Mouse (Mus musculus) heart, embryonic 10.5 days (tissue): Measurements from ENCODE around the gene Msl3l2. TPM values are rescaled to one million over a fixed set of nuclear protein-coding genes. Genes with fewer than 3 reads are reported as not detected.

Source experiments
- DNase-seq: peaks from one replicate; pipeline ENCODE4 v3.0.0-alpha.2; 2017; ENCODE audit warnings: low spot score
- H3K27ac ChIP-seq: fragments of 300-500 bp; sonication (generic); 2 replicates; pipeline ENCODE4 v1.5.1; 2016; ENCODE audit warnings: mild to moderate bottlenecking
- H3K27me3 ChIP-seq: fragments of 300-500 bp; sonication (generic); 2 replicates; pipeline ENCODE4 v1.6.1; 2016; ENCODE audit warnings: mild to moderate bottlenecking; ENCODE audit not compliant: poor library complexity, insufficient read depth, severe bottlenecking
- H3K36me3 ChIP-seq: fragments of 300-500 bp; sonication (generic); 2 replicates; pipeline ENCODE4 v1.6.1; 2016; ENCODE audit warnings: mild to moderate bottlenecking, moderate library complexity
- H3K4me1 ChIP-seq: fragments of 300-500 bp; sonication (generic); 2 replicates; pipeline ENCODE4 v1.6.1; 2016; ENCODE audit warnings: mild to moderate bottlenecking
- H3K4me3 ChIP-seq: fragments of 300-500 bp; sonication (generic); 2 replicates; pipeline ENCODE4 v1.5.1; 2016; ENCODE audit warnings: mild to moderate bottlenecking, moderate library complexity
- H3K9me3 ChIP-seq: fragments of 300-500 bp; sonication (generic); 2 replicates; pipeline ENCODE4 v1.6.1; 2016; ENCODE audit warnings: mild to moderate bottlenecking, moderate library complexity
- WGBS: fragments of 180-500 bp; shearing (Covaris S2); methylation state at CpG from one replicate; pipeline ENCODE4 v1.1.7; 2016; 5-methylcytosine and 5-hydroxymethylcytosine counted together
- polyA plus RNA-seq: library from polyadenylated mRNA; unstranded; fragments of >200 nt; fragmentation: Nextera tagmentation; extraction: Ambion mirVana; gene quantifications from 2 replicates; pipeline ENCODE4 v1.2.1, GENCODE M21; 2016

The Msl3l2 gene
- polyA plus RNA-seq, 1 experiment from 2014 or later, result 9.1 TPM

- Histone ChIP-seq H3K27me3 (no peaks in the 10 kb centered on the region), H3K27ac (no peak overlapping the region), H3K9me3 (no peaks in the 10 kb centered on the region), H3K4me3 (no peak overlapping the region), H3K4me1 (no peaks in the 10 kb centered on the region), H3K36me3 (no peaks in the 10 kb centered on the region)
- DNase-seq, result no peak
- WGBS, result 89% methylated on average over 1 of the region's 1 CpGs
These were observed 20.3 kb downstream of the Msl3l2 start for GRCm38 (mm10) chr10:56126972-56127371.

- Histone ChIP-seq H3K4me3 (no peak overlapping the region), H3K4me1 (no peaks in the 10 kb centered on the region), H3K27me3 (no peaks in the 10 kb centered on the region), H3K9me3 (no peaks in the 10 kb centered on the region), H3K36me3 (no peaks in the 10 kb centered on the region), H3K27ac (no peak overlapping the region)
- 82% methylated on average over 2 of the region's 2 CpGs for WGBS
- DNase-seq, result no peak
These were observed 22.9 kb downstream of the Msl3l2 start for GRCm38 (mm10) chr10:56129642-56130041.

- WGBS, result 90% methylated on average over 5 of the region's 5 CpGs
- Histone ChIP-seq H3K27ac (no peak overlapping the region), H3K4me1 (no peaks in the 10 kb centered on the region), H3K27me3 (no peaks in the 10 kb centered on the region), H3K4me3 (no peak overlapping the region), H3K36me3 (no peaks in the 10 kb centered on the region), H3K9me3 (no peaks in the 10 kb centered on the region)
- no peak for DNase-seq
These were observed 30.5 kb downstream of the Msl3l2 start for GRCm38 (mm10) chr10:56137191-56137590.

- 91% methylated on average over 3 of the region's 3 CpGs for WGBS
- no peak overlapping the region for H3K27ac ChIP-seq
- no peak overlapping the region for H3K4me3 ChIP-seq
- H3K36me3 ChIP-seq, result peaks cover 2% of the 10 kb centered on the region; the same call in 1 of the 2 replicates
- H3K9me3 ChIP-seq, result no peaks in the 10 kb centered on the region
- H3K27me3 ChIP-seq, result no peaks in the 10 kb centered on the region
- DNase-seq, result no peak
- no peaks in the 10 kb centered on the region for H3K4me1 ChIP-seq
These were observed 42.2 kb downstream of the Msl3l2 start for GRCm38 (mm10) chr10:56148920-56149319.

- H3K36me3 ChIP-seq, result peaks cover 2% of the 10 kb centered on the region; the same call in 1 of the 2 replicates
- no peaks in the 10 kb centered on the region for H3K9me3 ChIP-seq
- no peak overlapping the region for H3K4me3 ChIP-seq
- 81% methylated on average over 3 of the region's 3 CpGs for WGBS
- no peak overlapping the region for H3K27ac ChIP-seq
- DNase-seq, result no peak
- no peaks in the 10 kb centered on the region for H3K4me1 ChIP-seq
- no peaks in the 10 kb centered on the region for H3K27me3 ChIP-seq
These were observed 50.2 kb downstream of the Msl3l2 start for GRCm38 (mm10) chr10:56156956-56157355.

GRCm38 (mm10) chr10:56158207-56158606, 51.5 kb downstream of the Msl3l2 start:
- Histone ChIP-seq H3K4me1 (no peaks in the 10 kb centered on the region), H3K36me3 (no peaks in the 10 kb centered on the region), H3K4me3 (no peak overlapping the region), H3K27me3 (no peaks in the 10 kb centered on the region), H3K27ac (no peak overlapping the region), H3K9me3 (no peaks in the 10 kb centered on the region)
- DNase-seq, result no peak
- 84% methylated on average over 3 of the region's 3 CpGs for WGBS

GRCm38 (mm10) chr10:56158748-56159147, 52.0 kb downstream of the Msl3l2 start:
- 86% methylated on average over 2 of the region's 2 CpGs for WGBS
- H3K4me1 ChIP-seq, result no peaks in the 10 kb centered on the region
- no peak overlapping the region for H3K27ac ChIP-seq
- no peaks in the 10 kb centered on the region for H3K36me3 ChIP-seq
- H3K9me3 ChIP-seq, result no peaks in the 10 kb centered on the region
- H3K4me3 ChIP-seq, result no peak overlapping the region
- H3K27me3 ChIP-seq, result no peaks in the 10 kb centered on the region
- no peak for DNase-seq

- H3K27ac ChIP-seq, result no peak overlapping the region
- H3K4me3 ChIP-seq, result no peak overlapping the region
- no peaks in the 10 kb centered on the region for H3K27me3 ChIP-seq
- no peak for DNase-seq
- H3K36me3 ChIP-seq, result peaks cover 3% of the 10 kb centered on the region; the same call in 1 of the 2 replicates
- no peaks in the 10 kb centered on the region for H3K9me3 ChIP-seq
- 74% methylated on average over 3 of the region's 3 CpGs for WGBS
- H3K4me1 ChIP-seq, result no peaks in the 10 kb centered on the region
These were observed 57.7 kb downstream of the Msl3l2 start for GRCm38 (mm10) chr10:56164411-56164810.

- DNase-seq, result no peak
- H3K27ac ChIP-seq, result no peak overlapping the region
- H3K27me3 ChIP-seq, result no peaks in the 10 kb centered on the region
- no peaks in the 10 kb centered on the region for H3K9me3 ChIP-seq
- 83% methylated on average over 4 of the region's 4 CpGs for WGBS
- no peaks in the 10 kb centered on the region for H3K4me1 ChIP-seq
- peaks cover 3% of the 10 kb centered on the region; the same call in 1 of the 2 replicates for H3K36me3 ChIP-seq
- no peak overlapping the region for H3K4me3 ChIP-seq
These were observed 59.0 kb downstream of the Msl3l2 start for GRCm38 (mm10) chr10:56165758-56166157.

Other genes starting within 250 kb of the Msl3l2 start
- 2.6 and 3.0 TPM in 2 replicates for gene Tbc1d32, start 121.8 kb downstream of the Msl3l2 start, polyA plus RNA-seq